Mouse (Mus musculus): Measurements from ENCODE around the gene Spag17. TPM values are rescaled to one million over a fixed set of nuclear protein-coding genes. Genes with fewer than 3 reads are reported as not detected.

Spag17 gene
- polyA plus RNA-seq, 1 experiment from 2014 or later, result 0.60 TPM

GRCm38 (mm10) chr3:99956517-99956916 is 71.3 kb downstream of the Spag17 start:
- H3K9ac ChIP-seq (replicated peaks; ENCODE audit: low read length), result no peak overlapping the region
- no peak overlapping the region for H3K4me2 ChIP-seq (replicated peaks; ENCODE audit: low read depth, low read length)
- H3K27ac ChIP-seq (ENCODE audit: low read length), result no peak overlapping the region
- no peaks in the 10 kb centered on the region for H3K9me3 ChIP-seq (ENCODE audit: low read length)
- no peaks in the 10 kb centered on the region for H3K36me3 ChIP-seq (ENCODE audit: insufficient read depth, low read length)
- no peak for ATAC-seq (ENCODE audit: low FRiP score, low TSS enrichment)
- H3K4me1 ChIP-seq (ENCODE audit: insufficient read depth, low read length), result no peaks in the 10 kb centered on the region
- H3K4me3 ChIP-seq (ENCODE audit: low read length), result no peak overlapping the region
- no peaks in the 10 kb centered on the region for H3K27me3 ChIP-seq (ENCODE audit: insufficient read depth, low read length)

GRCm38 (mm10) chr3:99959805-99960485 is 74.7 kb downstream of the Spag17 start:
- Histone ChIP-seq H3K4me1 (ENCODE audit: insufficient read depth, low read length) (no peaks in the 10 kb centered on the region), H3K27ac (ENCODE audit: low read length) (no peak overlapping the region), H3K36me3 (ENCODE audit: insufficient read depth, low read length) (no peaks in the 10 kb centered on the region), H3K9ac (replicated peaks; ENCODE audit: low read length) (no peak overlapping the region), H3K27me3 (ENCODE audit: insufficient read depth, low read length) (no peaks in the 10 kb centered on the region), H3K4me3 (ENCODE audit: low read length) (no peak overlapping the region), H3K4me2 (replicated peaks; ENCODE audit: low read depth, low read length) (no peak overlapping the region), H3K9me3 (ENCODE audit: low read length) (no peaks in the 10 kb centered on the region)
- no peak for ATAC-seq (ENCODE audit: low FRiP score, low TSS enrichment)
- 49% methylated on average over 7 of the region's 7 CpGs for WGBS

- Histone ChIP-seq H3K9ac (replicated peaks; ENCODE audit: low read length) (no peak overlapping the region), H3K27ac (ENCODE audit: low read length) (no peak overlapping the region), H3K4me2 (replicated peaks; ENCODE audit: low read depth, low read length) (no peak overlapping the region), H3K4me3 (ENCODE audit: low read length) (no peak overlapping the region), H3K27me3 (ENCODE audit: insufficient read depth, low read length) (no peaks in the 10 kb centered on the region), H3K4me1 (ENCODE audit: insufficient read depth, low read length) (no peaks in the 10 kb centered on the region), H3K9me3 (ENCODE audit: low read length) (no peaks in the 10 kb centered on the region), H3K36me3 (ENCODE audit: insufficient read depth, low read length) (no peaks in the 10 kb centered on the region)
- 88% methylated on average over 6 of the region's 6 CpGs for WGBS
- ATAC-seq (ENCODE audit: low FRiP score, low TSS enrichment), result no peak
These were observed 79.1 kb downstream of the Spag17 start for GRCm38 (mm10) chr3:99964345-99964744.

- Histone ChIP-seq H3K4me3 (ENCODE audit: low read length) (no peak overlapping the region), H3K9me3 (ENCODE audit: low read length) (no peaks in the 10 kb centered on the region), H3K4me2 (replicated peaks; ENCODE audit: low read depth, low read length) (no peak overlapping the region), H3K36me3 (ENCODE audit: insufficient read depth, low read length) (no peaks in the 10 kb centered on the region), H3K27ac (ENCODE audit: low read length) (no peak overlapping the region), H3K27me3 (ENCODE audit: insufficient read depth, low read length) (no peaks in the 10 kb centered on the region), H3K4me1 (ENCODE audit: insufficient read depth, low read length) (no peaks in the 10 kb centered on the region), H3K9ac (replicated peaks; ENCODE audit: low read length) (no peak overlapping the region)
- 28% methylated on average over 4 of the region's 4 CpGs for WGBS
- ATAC-seq (ENCODE audit: low FRiP score, low TSS enrichment), result no peak
These were observed 80.7 kb downstream of the Spag17 start for GRCm38 (mm10) chr3:99965863-99966262.

- no peaks in the 10 kb centered on the region for H3K27me3 ChIP-seq (ENCODE audit: insufficient read depth, low read length)
- H3K4me1 ChIP-seq (ENCODE audit: insufficient read depth, low read length), result no peaks in the 10 kb centered on the region
These were observed 81.1 kb downstream of the Spag17 start for GRCm38 (mm10) chr3:99966285-99966684.

GRCm38 (mm10) chr3:99970766-99971165 is 85.6 kb downstream of the Spag17 start:
- Histone ChIP-seq H3K27me3 (ENCODE audit: insufficient read depth, low read length) (no peaks in the 10 kb centered on the region), H3K4me3 (ENCODE audit: low read length) (no peak overlapping the region), H3K9me3 (ENCODE audit: low read length) (no peaks in the 10 kb centered on the region), H3K4me2 (replicated peaks; ENCODE audit: low read depth, low read length) (no peak overlapping the region), H3K4me1 (ENCODE audit: insufficient read depth, low read length) (no peaks in the 10 kb centered on the region), H3K36me3 (ENCODE audit: insufficient read depth, low read length) (no peaks in the 10 kb centered on the region), H3K27ac (ENCODE audit: low read length) (no peak overlapping the region), H3K9ac (replicated peaks; ENCODE audit: low read length) (no peak overlapping the region)
- ATAC-seq (ENCODE audit: low FRiP score, low TSS enrichment), result no peak
- WGBS, result 49% methylated on average over 5 of the region's 5 CpGs

More at GRCm38 (mm10) chr3:99966285-99966684, 81.1 kb downstream of the Spag17 start:
- no peak overlapping the region for H3K9ac ChIP-seq (replicated peaks; ENCODE audit: low read length)
- ATAC-seq (ENCODE audit: low FRiP score, low TSS enrichment), result no peak
- H3K36me3 ChIP-seq (ENCODE audit: insufficient read depth, low read length), result no peaks in the 10 kb centered on the region
- H3K4me3 ChIP-seq (ENCODE audit: low read length), result no peak overlapping the region
- no peak overlapping the region for H3K4me2 ChIP-seq (replicated peaks; ENCODE audit: low read depth, low read length)
- no peaks in the 10 kb centered on the region for H3K9me3 ChIP-seq (ENCODE audit: low read length)
- WGBS, result 45% methylated on average over 2 of the region's 2 CpGs
- H3K27ac ChIP-seq (ENCODE audit: low read length), result no peak overlapping the region

- H3K4me3 ChIP-seq (ENCODE audit: low read length), result no peak overlapping the region
- no peaks in the 10 kb centered on the region for H3K27me3 ChIP-seq (ENCODE audit: insufficient read depth, low read length)
- no peaks in the 10 kb centered on the region for H3K36me3 ChIP-seq (ENCODE audit: insufficient read depth, low read length)
- no peaks in the 10 kb centered on the region for H3K4me1 ChIP-seq (ENCODE audit: insufficient read depth, low read length)
- H3K27ac ChIP-seq (ENCODE audit: low read length), result no peak overlapping the region
- no peak overlapping the region for H3K9ac ChIP-seq (replicated peaks; ENCODE audit: low read length)
- WGBS, result 68% methylated on average over 7 of the region's 7 CpGs
- ATAC-seq (ENCODE audit: low FRiP score, low TSS enrichment), result no peak
- H3K4me2 ChIP-seq (replicated peaks; ENCODE audit: low read depth, low read length), result no peak overlapping the region
- H3K9me3 ChIP-seq (ENCODE audit: low read length), result 0 out of 2 replicates have a peak, but pooled peaks cover 2% of the 10 kb centered on the region
These were observed 95.8 kb downstream of the Spag17 start for GRCm38 (mm10) chr3:99981046-99981445.

- H3K9ac ChIP-seq (replicated peaks; ENCODE audit: low read length), result no peak overlapping the region
- no peak overlapping the region for H3K4me2 ChIP-seq (replicated peaks; ENCODE audit: low read depth, low read length)
- H3K36me3 ChIP-seq (ENCODE audit: insufficient read depth, low read length), result no peaks in the 10 kb centered on the region
- 81% methylated on average over 1 of the region's 1 CpGs for WGBS
- H3K27ac ChIP-seq (ENCODE audit: low read length), result no peak overlapping the region
- ATAC-seq (ENCODE audit: low FRiP score, low TSS enrichment), result no peak
- H3K4me1 ChIP-seq (ENCODE audit: insufficient read depth, low read length), result no peaks in the 10 kb centered on the region
- no peaks in the 10 kb centered on the region for H3K27me3 ChIP-seq (ENCODE audit: insufficient read depth, low read length)
- H3K4me3 ChIP-seq (ENCODE audit: low read length), result no peak overlapping the region
- no peaks in the 10 kb centered on the region for H3K9me3 ChIP-seq (ENCODE audit: low read length)
These were observed 119.5 kb downstream of the Spag17 start for GRCm38 (mm10) chr3:100004676-100005075.

- Histone ChIP-seq H3K36me3 (ENCODE audit: insufficient read depth, low read length) (no peaks in the 10 kb centered on the region), H3K9me3 (ENCODE audit: low read length) (no peaks in the 10 kb centered on the region), H3K27ac (ENCODE audit: low read length) (no peak overlapping the region), H3K4me1 (ENCODE audit: insufficient read depth, low read length) (no peaks in the 10 kb centered on the region), H3K4me2 (replicated peaks; ENCODE audit: low read depth, low read length) (no peak overlapping the region), H3K4me3 (ENCODE audit: low read length) (no peak overlapping the region), H3K27me3 (ENCODE audit: insufficient read depth, low read length) (no peaks in the 10 kb centered on the region), H3K9ac (replicated peaks; ENCODE audit: low read length) (no peak overlapping the region)
- ATAC-seq (ENCODE audit: low FRiP score, low TSS enrichment), result no peak
These were observed 124.6 kb downstream of the Spag17 start for GRCm38 (mm10) chr3:100009807-100010206.

- H3K4me1 ChIP-seq (ENCODE audit: insufficient read depth, low read length), result no peaks in the 10 kb centered on the region
- 79% methylated on average over 1 of the region's 1 CpGs for WGBS
- H3K4me2 ChIP-seq (replicated peaks; ENCODE audit: low read depth, low read length), result no peak overlapping the region
- no peak for ATAC-seq (ENCODE audit: low FRiP score, low TSS enrichment)
- H3K27ac ChIP-seq (ENCODE audit: low read length), result no peak overlapping the region
- H3K9ac ChIP-seq (replicated peaks; ENCODE audit: low read length), result no peak overlapping the region
- H3K36me3 ChIP-seq (ENCODE audit: insufficient read depth, low read length), result no peaks in the 10 kb centered on the region
- H3K27me3 ChIP-seq (ENCODE audit: insufficient read depth, low read length), result no peaks in the 10 kb centered on the region
- no peak overlapping the region for H3K4me3 ChIP-seq (ENCODE audit: low read length)
- H3K9me3 ChIP-seq (ENCODE audit: low read length), result no peaks in the 10 kb centered on the region
These were observed 128.9 kb downstream of the Spag17 start for GRCm38 (mm10) chr3:100014110-100014509.
